Mouse (Mus musculus): ENCODE results near the gene Tnfrsf1a.
A peak's percentile ranks its signal among the peaks of the same experiment; 100 is the strongest.

GRCm38 (mm10) chr6:125313546-125314230, 35.5 kb upstream of the Tnfrsf1a start, which contains the start of gene Ltbr:
- no peak for TF ChIP-seq CTCF (IDR thresholded peaks at IDR 0.05; ENCODE audit: low read depth, low read length)
- TF ChIP-seq POLR2A (IDR thresholded peaks at IDR 0.05; ENCODE audit: extremely low read depth, insufficient read depth, low read length), result peak; percentile 69; the same call in 1 of the 2 replicates

Data from liver, adult 2 months (tissue).